Mouse (Mus musculus) layer of hippocampus, adult 6 months (tissue): ENCODE results near the gene Tspan32. TPM values are rescaled to one million over a fixed set of nuclear protein-coding genes. Genes with fewer than 3 reads are reported as not detected.

Experiments used
- long read RNA-seq, 2 experiments: library from polyadenylated mRNA; unstranded; transcript quantifications; one replicate each; pipeline ENCODE4 v2.0.0; 2019 to 2020
- polyA plus RNA-seq: library from polyadenylated mRNA; unstranded; fragments of <200 nt; fragmentation: Nextera tagmentation; gene quantifications from 2 replicates; pipeline ENCODE4 v1.2.3, GENCODE M21; 2021

The Tspan32 gene
- polyA plus RNA-seq: 0.18 and 0.62 TPM in 2 replicates
- long read RNA-seq, experiment 1: 0 reads
- long read RNA-seq, experiment 2, full-length matches to known transcripts: 3 of 3 reads
- long read RNA-seq, experiment 2, partial matches to known transcripts: 0 of 3 reads
- long read RNA-seq, experiment 2, other reads (novel, unspliced or antisense): 0 of 3 reads

GRCm38 (mm10) chr7:143004727-143005343 is at the start of gene Tspan32:
TSS of gene Tspan32 (plus strand) at chr7:143005046.

GRCm38 (mm10) chr7:142968809-142969511 is 35.9 kb upstream of the Tspan32 start, which contains the start of gene Ascl2:
TSS of gene Ascl2 (minus strand) at chr7:142969264.

GRCm38 (mm10) chr7:143052626-143053007 is 47.8 kb downstream of the Tspan32 start, which contains the start of gene Cd81:
TSS of gene Cd81 (plus strand) at chr7:143052739.

DNA sequence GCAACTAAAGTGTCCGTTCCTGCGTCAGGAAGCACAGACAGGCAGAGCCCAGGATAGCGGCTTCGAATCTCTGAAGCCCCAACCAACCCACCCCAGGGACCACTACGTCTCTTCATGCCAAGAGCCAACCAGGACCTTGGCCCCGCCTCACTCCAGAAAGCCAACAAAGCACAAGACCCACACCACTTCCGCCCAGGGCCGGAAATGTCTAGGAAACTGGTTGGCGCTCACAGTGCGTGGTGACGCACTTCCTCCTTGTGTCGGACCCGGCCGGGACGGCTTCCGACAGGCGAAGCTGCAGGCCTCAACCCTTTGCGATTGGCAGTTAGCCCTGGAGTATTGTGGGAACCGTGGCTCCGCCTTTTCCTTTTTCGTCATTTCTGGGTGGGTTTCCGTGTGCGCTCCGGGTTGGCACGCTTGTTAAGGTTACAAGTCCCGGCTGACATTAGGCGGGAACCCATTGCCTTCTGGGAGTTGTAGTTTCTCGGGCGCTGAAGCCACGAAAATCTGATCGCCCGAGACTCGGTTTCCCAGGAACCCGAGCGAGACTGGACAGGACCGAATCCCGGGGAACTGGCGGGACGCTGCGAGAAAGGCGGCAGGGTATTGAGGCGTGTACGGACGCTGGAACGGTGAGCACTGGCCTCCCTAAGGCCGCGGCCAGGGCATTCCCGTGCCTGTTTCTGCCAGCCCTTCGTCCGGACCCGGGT is 64.2 kb downstream of the Tspan32 start, which contains the start of gene Tssc4:
Gene Tssc4 (plus strand): TSS at position 368 of the 710 bp plus-strand sequence.

Other genes with a start within 250 kb of the Tspan32 start
- gene Th, start 73.9 kb upstream of the Tspan32 start, polyA plus RNA-seq: 0.92 and 1.5 TPM in 2 replicates
- gene Ascl2, start 35.8 kb upstream of the Tspan32 start, polyA plus RNA-seq: 0.24 and 0.64 TPM in 2 replicates
- 1,604 and 1,768 TPM in 2 replicates for gene Cd81, start 47.7 kb downstream of the Tspan32 start, polyA plus RNA-seq
- gene Tssc4, start 64.2 kb downstream of the Tspan32 start, polyA plus RNA-seq: 51.4 and 51.5 TPM in 2 replicates
- 0.18 and 0.41 TPM in 2 replicates for gene Trpm5, start 89.6 kb downstream of the Tspan32 start, polyA plus RNA-seq
- 0.49 and 0.90 TPM in 2 replicates for gene Kcnq1, start 101.3 kb downstream of the Tspan32 start, polyA plus RNA-seq